Mouse (Mus musculus) granulocyte monocyte progenitor cell, adult 5-6 weeks (primary cell): ENCODE measurements around the gene Pgls. TPM values are rescaled to one million over a fixed set of nuclear protein-coding genes. Genes with fewer than 3 reads are reported as not detected.

Source experiments
- ATAC-seq: replicated peaks from 2 replicates; pipeline ENCODE4 v1.8.0; 2016; ENCODE audit warnings: mild to moderate bottlenecking, moderate TSS enrichment, inconsistent platforms; ENCODE audit not compliant: poor library complexity, severe bottlenecking
- total RNA-seq, 2 experiments: library from RNA; stranded (forward) in 1 of 2; stranded (reverse) in 1 of 2; fragments of 200-712, 200-1000 nt in 1 of 2; fragments of >200 nt in 1 of 2; fragmentation: Nextera tagmentation in 1 of 2; gene quantifications; 2 replicates each; pipeline ENCODE4 v1.2.3; 2014 to 2017

The Pgls gene
- total RNA-seq, 2 experiments from 2014 or later: 143 to 185 TPM

DNA sequence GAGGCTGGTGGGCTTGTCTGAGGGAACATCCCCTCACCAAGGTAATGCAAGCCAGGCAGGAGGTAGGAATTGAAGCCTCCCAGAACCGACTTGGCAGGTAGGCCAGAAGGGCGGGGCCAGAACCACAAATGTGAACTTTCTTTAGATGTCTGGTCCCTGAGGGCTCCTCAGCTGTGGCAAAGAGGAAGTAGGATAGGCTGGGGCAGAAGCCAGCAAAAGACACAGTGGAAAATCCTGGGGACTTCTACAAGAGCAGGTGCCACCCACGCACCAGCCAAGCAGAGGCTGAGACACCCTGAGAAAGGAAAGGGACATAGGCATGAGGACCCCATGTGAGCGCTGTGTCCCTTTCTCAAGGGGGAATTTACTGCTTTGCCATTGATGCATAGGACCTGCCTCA lies 4.8 kb downstream of the Pgls start:
- peak; percentile 17; the same call in 1 of the 2 replicates for ATAC-seq

DNA sequence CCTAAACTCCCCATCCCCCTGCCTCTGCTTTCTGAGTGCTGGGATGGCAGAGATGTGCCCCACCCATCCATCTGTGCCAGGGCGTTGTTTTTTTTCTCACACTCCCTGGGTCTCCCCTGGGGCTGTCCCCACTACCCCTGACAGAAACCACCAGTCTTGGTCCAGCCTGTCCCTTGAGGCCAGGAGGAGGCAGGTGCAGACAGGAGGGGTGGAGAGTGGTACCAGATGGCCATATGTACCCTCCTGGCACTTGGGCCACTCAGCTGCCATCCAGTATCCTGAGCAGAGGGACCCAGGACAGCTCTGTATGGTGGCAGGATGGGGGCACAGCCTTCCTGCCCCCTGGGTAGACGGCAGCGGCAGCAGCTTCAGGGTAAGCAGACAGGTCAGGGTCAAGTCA lies 5.5 kb downstream of the Pgls start, which contains the start of gene Fam129c:
Fam129c (plus strand) TSS at position 198 of the 400 bp plus-strand sequence.
- ATAC-seq: no peak

DNA sequence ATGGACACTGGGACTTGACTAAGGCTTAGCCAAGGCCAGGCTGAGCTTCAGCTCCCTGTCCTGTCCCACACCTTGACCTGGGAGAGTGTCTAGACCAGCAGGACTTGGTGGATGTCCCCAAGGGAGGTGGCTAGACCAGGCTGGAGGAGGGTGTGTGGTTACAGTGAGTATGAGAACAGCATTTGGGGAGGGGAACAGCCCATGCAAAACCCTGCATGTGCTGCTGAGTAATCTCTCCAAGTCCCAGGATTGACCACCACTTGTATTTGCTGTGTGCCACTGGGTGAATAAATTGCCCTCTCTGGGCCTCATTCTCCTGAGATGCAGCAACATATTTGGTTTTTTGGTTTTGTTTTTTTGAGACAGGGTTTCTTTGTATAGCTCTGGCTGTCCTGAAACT lies 6.4 kb downstream of the Pgls start:
- ATAC-seq: no peak

DNA sequence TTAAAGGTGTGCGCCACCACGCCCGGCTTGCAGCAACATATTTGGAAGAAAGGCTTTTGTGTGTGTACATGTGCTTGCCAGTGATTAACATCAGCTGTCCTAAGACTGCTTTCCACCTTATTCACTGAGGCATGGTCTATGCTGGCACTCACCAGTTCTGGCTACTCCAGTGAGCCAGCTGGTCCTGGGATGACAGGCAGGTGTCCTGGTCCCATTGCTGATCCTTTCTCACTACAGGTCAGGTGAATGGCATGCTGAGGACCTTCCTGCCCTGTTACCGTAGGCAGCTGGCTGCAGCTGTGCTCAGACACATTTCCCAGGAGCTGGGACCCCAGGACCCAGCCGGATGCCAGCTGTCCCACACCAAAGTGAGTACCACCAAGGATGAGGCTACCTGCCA lies 6.9 kb downstream of the Pgls start:
- ATAC-seq: no peak

DNA sequence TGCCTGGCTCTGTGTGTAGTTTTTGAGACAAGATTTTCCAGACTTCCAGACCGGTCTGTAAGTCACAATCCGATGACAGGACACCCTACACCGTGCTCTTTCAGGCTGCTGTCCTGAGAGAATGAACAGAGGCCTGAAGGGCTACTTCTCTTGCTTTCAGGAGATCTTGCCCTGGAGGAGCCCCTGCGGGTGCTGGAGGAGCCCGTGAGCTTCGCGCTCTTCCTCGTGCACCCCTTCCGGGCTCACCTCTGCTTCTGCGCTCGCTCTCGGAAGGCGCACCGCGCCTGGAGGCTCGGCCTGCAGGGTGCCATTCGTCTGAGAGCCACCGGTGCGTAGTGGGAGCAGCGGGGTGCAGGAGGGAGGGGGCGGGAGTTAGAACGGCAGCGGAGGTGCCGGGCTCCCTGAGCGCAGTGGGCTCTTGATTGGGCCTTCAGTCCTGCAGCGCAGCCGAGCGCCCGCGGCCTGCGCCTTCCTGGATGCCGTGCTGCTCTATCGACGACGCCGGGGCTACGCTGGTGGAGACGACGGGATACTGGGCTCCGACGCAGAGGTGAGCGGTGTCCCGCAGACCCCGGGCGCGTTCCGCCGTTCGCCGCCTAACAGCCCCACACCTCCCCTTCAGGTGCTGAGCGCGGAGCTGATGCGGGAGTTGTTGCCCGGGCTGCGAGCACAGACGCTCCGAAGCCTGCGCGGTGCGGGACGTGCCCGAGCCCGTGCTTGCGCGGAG lies 10.1 kb downstream of the Pgls start:
- peak; percentile 33 for ATAC-seq

DNA sequence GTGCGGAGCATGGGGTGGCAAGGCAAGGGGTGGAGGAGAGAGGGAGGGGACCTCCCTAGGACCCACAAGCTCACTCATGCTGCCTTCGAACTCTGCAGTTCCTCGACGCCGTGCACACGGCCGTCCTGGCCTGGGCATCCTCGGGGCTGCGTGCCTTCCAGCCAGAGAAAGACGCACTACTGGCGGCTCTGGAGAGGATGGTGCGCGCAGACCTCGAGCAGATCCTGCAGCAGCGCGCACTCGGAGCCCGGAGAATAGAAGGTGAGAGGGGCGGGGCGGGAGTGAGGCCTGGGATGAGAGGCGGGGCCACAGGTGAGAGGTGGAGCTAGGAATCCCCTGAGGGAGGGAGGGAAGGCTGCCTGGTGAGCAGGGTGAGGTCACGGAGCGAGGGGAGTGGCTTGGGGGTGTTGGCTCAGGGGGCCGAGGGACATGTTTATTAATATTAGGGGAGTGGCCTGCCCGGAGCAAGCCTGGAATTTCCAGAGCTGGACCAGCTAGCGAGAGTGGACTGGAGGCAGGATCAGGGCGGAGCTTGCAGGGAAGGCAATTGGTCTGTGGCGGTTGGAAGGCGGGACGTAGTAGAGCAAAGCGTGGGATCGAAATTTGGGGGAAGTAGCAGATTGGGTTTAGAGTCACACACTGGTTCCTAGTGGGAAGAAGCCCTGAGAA lies 10.8 kb downstream of the Pgls start:
- ATAC-seq: peak; percentile 67

DNA sequence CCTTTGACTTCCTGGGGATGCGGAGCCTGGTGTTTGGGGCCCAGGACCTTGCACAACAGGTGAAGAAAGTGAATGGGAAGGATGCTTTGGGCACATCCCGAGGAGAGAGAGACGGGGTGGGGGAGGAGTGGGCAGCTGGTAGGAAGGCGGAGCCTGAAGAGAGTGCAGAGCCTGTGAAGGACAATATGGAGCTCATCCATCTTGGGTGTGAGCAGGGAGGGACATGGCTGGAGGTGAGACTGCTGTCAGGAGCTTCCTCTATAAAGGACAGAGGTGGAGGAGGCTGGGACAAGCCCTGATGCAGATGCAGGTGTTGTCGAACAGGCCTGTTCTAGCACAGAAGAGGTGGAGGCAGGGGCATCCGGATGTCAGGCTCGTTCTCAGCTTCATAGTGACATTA lies 12.0 kb downstream of the Pgls start:
- no peak for ATAC-seq

DNA sequence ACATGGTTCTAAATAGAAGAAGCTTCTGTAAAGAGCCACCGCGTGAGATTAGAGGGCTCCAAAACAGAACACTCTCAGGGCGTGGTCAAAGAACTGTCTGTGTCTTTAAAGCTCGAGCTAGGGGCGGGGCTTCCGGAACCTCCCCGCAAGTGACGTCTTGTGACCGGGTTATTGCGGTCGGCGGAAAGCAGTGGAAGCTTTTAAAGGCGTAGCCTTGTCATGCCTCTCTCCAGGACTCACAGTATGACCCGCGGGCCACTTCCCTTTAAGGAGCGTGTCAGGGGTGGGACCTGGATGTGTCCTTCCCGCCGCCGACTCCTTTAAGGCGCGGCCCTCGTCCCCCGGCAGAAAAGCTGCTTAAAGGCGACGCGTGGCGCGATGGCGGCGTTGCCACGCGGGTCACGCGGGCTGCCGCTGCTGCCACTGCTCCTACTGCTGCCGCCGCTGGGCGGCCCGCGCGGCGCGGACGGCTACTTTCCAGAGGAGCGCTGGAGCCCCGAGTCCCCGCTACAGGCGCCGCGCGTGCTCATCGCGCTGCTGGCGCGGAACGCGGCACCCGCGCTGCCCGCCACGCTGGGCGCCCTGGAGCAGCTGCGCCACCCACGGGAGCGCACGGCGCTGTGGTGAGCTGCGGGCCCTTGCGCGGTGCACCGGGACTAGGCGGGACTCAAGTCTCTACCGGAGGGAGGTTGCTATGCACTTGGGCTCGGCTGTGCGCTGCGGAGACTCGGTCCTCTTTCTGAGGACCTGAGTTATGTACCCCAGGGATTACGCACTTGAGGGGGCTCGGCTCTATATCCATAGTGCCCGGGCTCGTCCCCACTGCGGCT lies 19.1 kb downstream of the Pgls start, which contains the start of gene Colgalt1:
Colgalt1 (plus strand) TSS at position 177 of the 830 bp plus-strand sequence.
- ATAC-seq: peak; percentile 91

DNA sequence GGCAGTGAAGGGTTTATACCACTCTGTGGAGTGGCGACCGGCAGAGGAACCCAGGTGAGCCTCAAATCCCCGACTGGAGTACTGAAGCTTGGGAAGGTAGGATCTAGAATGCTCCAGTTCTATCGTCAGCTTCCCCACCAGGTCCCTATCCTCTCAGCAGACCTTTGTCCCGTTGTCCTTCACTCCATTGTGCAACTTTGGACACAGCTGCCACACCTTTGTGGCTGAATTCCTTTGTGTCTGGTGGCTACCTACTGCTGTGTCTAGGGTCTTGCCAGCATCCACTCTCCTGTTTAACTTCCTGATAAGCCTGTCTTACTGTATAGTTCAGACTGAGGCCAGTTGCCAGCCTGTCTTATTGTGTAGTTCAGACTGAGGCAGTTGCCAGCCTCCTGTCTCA lies 20.2 kb downstream of the Pgls start:
- no peak for ATAC-seq

DNA sequence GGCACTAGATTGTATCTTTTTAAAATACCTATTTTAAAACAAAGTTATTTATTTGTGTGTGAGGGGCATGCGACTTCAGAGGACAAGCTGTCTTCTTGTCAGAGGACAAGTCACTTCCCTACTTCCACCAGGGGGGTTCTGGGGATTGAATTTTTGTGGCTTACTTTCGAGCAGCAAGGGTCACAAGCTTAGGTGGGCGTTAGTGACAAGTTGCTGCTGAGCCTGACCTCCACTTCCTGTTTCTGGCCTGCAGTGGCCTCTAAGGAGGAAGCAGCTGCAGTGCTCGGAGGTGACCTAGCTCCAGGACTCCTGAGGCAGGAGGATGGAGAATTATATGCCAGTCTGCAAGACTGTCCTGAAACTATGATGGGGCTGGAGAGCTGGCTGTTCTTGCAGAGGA lies 21.4 kb downstream of the Pgls start:
- ATAC-seq: peak; percentile 69

DNA sequence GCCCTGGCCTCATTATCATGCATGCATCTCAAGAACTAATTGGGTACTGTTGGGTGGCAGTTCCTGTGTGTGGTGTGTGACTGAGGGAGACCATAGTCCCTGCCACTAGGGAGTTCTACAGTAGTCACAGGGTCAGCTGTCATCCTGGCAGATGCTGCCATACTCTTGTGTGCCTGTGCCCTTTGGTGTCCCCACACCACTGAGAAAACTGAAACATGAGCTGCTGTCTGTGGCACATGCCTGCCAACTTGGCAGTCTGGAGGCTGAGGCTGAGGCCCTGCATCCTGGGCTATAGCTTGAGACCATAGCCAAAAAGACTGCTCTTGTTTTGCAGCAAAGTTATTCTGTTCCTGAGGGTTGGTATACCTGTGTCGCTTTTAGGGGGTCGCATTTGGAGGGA lies 27.8 kb downstream of the Pgls start:
- no peak for ATAC-seq

DNA sequence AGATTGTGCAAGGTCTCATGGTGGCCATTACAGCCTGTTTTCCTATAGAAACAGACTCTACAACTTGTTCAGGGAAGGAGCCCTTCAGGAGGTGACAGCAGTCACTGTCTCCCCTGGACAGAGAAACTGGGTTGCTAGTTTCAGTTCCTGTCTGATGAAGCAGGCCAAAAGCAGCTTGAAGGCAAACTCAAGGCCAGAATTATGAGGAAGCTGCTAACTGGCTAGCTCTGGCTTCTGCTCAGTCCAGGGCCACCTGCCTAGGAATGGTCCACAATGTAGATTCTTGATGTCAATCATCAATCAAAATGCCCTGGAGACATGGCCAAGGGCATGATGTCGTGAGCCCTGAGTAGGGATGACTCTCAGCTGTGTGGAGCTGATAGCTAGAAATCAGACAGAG lies 33.1 kb downstream of the Pgls start:
- ATAC-seq: peak; percentile 31

DNA sequence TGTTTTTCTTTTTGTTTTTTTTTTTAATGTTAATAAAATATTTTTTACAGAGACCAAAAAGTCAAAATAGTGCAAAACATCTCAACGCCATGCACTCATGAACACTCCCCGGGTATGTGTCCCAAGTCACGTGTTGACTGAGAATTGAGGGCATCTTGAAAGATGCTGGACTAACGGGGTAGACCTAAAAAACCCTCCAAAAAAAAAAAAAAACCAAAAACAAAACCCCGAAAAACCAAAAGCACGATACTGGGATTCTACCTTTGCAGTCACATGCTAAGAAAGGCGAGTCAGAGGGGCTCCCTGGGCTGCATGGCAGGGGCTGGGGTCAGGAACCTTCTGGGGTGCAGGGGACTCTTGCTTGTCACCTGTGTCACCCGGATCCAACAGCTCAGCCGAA lies 34.8 kb downstream of the Pgls start:
- no peak for ATAC-seq

DNA sequence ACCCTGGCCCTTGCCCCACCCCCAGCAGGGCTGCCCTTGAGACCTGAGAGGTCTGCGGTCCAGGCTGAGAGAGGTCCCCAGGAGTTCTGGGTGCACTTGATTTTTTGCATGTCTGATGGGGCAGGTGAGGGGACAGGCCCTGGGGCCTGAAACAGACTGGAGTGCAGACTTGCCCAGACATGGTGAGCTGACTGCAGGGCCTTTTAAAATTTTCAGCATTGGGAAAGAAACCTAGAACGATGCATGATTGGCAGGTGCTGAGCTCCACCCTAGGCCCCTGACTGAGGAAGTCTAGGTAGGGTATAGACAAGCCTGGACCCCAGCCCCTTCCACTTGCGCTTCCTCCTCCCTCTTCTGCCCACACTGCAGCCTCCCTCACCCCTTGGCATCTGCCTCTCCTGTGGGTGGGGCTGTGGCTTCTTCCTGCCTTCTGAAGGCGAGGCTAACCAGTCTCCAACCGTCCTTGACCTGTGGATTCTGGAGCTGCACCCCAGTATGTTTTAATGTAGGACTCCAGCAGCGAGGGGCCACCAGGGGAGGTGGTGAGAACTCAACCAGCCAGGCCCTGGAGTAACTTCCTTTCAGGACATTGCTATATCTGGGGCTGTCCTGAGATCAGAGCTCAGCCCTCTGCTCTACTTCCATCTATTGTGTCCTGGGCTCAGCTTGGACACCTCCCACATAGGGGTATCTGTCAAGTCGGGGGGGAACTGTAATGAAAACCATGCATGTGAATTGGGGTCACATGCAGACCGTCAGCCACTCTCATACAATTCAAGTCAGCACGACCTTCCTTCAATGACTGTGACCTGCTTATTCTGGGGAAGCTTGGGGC lies 35.5 kb downstream of the Pgls start:
- peak; percentile 28 for ATAC-seq

DNA sequence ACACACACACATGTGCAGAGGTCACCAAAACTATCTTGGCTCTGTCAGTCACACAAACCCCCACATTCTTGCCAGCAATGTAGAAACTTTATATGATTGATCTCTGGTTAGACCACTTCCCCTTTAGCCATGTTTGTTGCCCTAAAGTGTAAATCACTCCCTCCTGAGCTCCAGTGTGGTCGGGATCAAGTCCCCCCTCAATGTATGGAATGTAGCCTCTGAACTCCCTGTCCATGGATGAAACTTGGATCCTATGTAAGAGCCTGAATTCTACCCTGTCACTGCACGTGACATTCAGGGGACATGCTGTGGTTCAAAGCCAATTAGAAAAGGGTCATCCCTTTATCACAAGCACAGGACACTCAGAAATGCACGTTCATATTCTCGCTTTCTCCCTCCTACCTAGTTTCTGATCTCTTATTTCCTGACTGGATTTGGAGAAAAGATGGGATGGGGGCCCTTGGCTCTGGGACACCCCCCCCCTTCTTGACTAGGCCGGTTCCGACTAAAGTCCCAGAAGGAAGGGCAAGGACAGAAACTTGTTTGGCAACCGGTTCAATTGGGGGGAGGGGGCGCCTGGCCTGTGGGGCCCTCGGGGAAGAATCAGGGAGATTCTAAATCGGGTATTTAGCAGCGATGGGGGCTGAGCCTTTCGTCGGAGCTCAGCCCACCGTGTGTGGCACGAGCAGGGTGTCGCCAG lies 36.6 kb downstream of the Pgls start:
- peak; percentile 11 for ATAC-seq

DNA sequence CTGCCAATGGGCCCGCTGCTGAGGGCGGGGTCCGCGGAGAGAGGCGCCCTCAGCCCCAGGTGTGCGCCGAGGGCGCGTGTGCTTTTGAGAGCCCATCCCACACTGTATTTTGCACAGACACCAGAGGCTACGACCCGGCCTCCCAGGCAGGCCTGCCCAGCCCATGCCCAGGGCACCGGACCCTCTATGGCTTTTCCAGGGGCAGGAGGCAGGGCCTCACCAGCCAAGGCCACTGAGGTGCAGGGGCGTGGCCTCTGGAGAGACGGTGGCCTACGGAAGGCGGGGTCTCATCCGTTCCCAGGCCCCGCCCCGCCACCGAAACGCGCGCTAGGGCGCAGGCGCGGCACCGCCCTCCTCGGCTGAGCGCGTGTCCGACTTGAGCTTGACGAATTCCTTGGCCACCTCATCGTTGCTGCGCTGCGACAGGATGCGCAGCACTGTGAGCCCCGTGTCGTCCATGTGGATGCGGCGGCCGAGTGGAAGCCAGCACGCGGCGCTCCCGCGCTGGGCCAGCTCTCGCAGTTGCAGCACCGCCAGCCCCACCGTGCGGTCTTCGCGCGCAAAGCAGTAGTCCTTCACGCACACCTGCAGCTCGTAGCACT lies 37.2 kb downstream of the Pgls start:
- peak; percentile 57 for ATAC-seq

DNA sequence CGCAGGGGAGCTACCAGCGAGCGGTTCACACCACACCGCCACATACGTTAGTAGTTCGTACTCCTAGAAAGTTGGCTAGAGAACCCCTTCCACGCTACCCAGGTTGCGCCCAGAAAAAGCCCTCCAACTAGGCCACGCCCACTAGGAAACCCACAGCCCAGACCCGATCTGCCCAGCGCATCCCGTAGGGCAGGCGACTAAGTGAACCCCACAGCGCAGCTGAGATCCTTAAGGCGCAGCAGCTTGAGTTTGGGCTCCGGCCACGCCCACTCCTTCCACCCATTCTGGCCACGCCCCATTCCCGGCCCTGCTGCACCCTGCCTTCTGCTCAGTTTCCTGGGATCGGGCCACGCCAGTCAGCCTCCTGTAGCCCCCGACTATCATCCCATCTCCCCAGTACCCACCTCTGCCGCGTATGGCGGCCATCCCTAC lies 37.8 kb downstream of the Pgls start:
- ATAC-seq: peak; percentile 12

DNA sequence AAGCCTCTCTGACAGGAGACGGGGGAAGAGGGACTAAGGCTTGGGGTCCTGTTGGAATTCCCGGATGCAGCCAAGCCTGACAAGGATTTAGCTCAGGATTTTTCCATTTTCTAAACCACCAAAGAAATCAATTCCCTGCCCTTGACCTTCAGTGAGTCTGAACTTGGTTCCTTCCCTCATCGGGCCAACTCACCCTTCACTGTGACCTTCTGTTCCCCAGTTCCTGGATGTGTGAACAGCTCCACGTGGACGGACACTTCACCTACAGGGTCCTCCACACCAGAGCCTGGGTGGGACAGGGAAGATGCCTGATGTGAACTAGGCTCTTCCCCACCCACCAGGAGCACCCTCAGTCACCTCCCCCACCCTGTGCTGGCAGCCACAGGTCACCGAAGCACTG lies 38.8 kb downstream of the Pgls start:
- no peak for ATAC-seq

DNA sequence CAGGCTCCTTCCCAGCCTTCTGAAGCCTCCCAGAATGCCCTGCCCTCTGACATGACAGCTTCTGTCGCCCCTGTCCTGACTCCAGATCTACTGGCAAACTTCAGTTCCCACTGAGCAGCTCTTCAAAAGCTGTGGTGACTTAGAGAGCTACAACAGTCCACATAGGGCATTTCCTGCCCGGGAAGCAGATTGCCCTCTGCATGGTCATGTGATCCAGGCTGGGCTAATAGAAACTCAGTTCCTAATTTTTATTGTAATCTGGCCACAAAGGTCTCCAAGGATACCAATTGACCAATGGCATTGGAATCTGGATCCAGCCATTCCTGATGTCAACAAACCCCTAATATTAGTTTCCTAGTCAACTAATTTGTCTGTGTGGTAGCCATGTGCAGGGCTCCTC lies 39.9 kb downstream of the Pgls start:
- ATAC-seq: 0 out of 2 replicates have a peak, but pooled peaks have one; percentile 2
